Mouse (Mus musculus): ENCODE measurements at regions not wholly inside any gene's neighbourhood (a gene's known extent, or its start where the extent isn't known, plus 50 kb on each side); places are given as distances from the start of the nearest gene placed in this dataset.

- TF ChIP-seq EP300 (IDR thresholded peaks at IDR 0.05; ENCODE audit: low read depth) (no peak), CTCF (IDR thresholded peaks at IDR 0.05; ENCODE audit: low read depth) (no peak)
These were observed 1214.9 kb upstream of the Sel1l start for GRCm38 (mm10) chr12:93063864-93064263.
